Mouse (Mus musculus): ENCODE measurements around the gene Ubxn4.
A peak's percentile ranks its signal among the peaks of the same experiment; 100 is the strongest.
"Not testable (repeated sequence)": the region's sequence is repeated elsewhere in the genome, so short reads cannot be mapped to it uniquely, and the experiment has no call there.

The Ubxn4 gene

DNA sequence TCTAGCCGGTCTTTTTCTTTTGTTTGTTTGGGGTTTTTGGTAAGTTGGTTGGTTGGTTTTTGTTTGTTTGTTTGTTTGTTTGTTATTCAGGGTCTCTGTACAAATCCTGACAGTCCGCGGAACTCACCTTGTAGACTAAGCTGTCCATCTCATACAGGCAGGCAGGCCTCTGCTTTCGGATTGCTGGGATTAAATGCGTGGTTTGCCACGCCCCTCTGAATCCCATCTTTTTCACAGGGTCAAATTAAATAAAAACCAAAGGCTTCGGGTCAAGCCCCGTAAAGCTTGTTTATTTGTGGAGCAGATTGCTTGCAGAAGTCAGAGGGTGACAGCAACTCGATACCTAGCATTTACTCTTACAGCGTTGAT lies at the start of gene Ubxn4:
Ubxn4 (plus strand) TSS at position 338 of the 369 bp plus-strand sequence.
- no peak for DNase-seq (ENCODE audit: low read depth, low spot score)

DNA sequence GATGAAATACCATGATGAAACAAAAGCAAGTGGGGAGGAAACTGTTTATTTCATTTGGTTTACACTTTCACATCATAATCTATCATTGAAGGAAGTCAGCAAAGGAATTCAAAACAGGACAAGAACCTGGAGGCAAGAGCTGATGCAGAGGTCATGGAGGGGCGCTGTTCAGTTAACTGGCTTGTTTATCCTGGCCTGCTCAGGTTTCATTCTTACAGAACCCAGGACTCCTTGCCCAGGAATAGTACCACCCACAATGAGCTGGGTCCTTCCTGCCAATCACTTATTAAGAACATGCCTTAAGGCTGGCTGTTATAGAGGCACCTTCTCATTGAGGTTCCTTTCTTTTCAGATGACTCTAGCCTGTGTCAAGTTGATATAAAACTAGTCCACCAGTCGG lies 49.8 kb upstream of the Ubxn4 start:
- no peak for DNase-seq (ENCODE audit: low read depth, low spot score)

DNA sequence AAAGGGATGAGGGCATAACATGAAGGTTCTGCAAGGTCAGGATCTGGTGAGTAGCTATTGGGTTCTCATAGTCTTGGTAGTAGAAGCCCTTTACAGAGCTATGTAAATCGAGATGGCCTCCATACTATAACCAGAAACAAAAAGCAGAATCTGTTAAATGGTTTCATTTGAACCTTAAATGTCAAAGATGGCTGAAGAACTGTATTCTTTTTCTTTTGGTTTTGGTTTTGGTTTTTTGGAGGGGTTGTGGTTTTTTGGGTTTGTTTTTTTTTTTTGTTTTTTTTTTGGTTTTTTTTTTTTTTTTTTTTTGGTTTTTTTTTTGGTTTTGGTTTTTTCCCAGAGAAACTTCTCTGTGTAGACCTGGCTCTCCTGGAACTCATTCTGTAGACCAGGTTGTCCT lies 46.4 kb upstream of the Ubxn4 start:
- DNase-seq (ENCODE audit: low read depth, low spot score), result no peak

DNA sequence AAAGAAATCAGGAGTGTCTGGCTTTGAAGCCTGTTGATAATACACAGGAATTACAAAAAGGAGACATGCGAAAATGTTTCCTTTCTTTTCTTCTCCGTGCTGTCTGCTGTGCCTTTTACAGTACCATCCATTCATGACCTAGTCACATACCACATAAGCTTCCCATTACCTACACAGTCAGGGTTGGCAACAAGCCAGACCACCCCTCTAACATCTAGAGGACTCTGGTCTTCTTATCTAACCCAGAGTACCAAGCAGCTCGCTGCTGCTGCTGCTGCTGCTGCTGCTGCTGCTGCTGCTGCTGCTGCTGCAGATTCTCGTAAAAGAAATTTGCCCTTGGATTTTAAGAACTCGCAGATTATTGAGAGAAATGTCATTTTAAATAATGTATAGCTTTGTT lies 30.5 kb upstream of the Ubxn4 start:
- DNase-seq (ENCODE audit: low read depth, low spot score), result no peak

DNA sequence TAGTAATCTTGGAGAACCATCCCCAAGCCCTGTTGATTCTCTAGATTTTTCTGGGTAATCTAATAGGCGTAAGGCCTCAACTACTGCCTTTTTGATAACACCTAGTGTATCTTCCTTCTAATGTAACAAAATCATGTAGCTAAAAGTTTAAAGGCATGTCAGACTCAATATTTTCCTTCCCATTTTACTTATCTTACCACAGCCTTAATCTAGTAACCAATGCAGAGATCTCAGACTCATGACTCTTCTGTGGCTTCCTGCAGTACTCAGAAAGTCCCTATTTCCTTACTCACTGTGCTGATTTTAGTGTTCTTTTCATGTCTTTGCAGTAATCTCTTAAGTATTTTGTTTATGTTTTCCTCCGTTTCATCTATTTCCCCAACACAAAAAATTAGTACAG lies 21.9 kb upstream of the Ubxn4 start:
- no peak for DNase-seq (ENCODE audit: low read depth, low spot score)

DNA sequence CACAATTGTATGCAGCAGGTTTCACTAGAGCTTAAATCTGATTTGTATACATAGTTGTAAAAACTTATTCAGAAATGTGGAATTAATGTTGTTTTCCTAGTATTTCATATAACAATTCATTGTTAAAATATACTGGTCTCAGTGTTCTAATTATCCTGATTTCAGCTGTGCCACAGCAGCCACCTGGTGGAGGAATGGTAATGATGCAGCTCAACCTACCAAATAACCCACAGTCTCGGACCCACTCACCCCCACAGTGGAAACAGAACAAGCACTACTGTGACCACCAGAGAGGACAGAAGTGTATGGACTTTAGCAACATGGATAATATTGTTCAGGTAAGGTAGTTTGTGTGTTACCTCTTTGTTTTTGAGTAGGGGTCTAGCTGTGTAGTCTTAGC lies 20.5 kb upstream of the Ubxn4 start:
- DNase-seq (ENCODE audit: low read depth, low spot score), result no peak

DNA sequence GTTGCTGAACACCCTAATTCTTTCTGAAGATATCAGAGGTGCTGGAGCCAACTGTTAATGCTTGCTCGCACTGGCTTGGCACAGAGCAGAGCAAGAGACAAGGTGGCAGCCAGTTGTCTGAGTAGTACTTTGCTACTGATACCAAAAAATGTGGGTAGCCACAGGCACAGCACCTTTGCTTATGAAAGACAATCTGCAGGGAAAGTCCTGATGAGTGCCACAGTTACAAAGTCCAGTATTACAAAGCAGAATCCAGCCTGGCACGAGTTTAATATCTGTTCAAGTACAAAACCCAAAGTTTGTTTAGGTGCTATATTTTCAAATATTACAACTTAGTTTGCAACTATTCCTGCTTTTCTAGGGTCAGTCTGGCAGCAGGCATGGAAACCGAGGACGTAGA lies 8.6 kb upstream of the Ubxn4 start:
- no peak for DNase-seq (ENCODE audit: low read depth, low spot score)

DNA sequence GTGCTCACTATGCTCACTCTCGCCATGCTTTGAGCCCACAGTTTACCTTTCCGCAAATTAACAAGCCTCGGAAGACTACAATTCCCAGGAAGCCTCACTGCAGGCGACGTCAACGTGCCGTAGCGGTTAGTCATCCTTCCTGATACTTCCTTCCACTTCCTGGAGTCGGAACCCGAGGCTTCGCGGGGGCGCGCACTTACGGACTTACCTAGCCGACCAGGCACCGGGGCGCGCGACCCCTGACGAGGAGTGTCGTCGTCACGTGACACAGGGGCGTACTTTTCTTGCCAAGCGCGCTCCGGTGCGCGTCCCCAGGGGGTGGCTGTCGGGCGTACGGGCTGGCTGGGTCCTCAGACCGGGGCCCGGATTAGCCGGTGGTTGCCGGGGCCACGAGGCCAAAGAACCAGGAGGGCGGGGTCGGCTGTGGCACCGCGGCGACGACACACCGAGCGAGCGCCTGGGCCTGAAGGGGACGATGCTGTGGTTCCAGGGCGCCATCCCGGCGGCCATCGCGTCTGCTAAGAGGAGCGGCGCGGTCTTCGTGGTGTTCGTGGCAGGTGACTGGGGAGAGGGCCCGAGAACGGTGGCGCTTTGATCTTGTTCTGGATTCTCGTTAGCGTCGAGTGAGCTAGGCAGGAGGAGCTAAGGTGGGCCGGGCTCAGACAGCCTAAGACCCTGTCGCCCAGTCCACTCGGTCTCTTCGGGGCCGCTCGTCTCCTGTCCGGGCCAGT lies 397 bp downstream of the Ubxn4 start:
- peak; percentile 98 for DNase-seq (ENCODE audit: low read depth, low spot score)

DNA sequence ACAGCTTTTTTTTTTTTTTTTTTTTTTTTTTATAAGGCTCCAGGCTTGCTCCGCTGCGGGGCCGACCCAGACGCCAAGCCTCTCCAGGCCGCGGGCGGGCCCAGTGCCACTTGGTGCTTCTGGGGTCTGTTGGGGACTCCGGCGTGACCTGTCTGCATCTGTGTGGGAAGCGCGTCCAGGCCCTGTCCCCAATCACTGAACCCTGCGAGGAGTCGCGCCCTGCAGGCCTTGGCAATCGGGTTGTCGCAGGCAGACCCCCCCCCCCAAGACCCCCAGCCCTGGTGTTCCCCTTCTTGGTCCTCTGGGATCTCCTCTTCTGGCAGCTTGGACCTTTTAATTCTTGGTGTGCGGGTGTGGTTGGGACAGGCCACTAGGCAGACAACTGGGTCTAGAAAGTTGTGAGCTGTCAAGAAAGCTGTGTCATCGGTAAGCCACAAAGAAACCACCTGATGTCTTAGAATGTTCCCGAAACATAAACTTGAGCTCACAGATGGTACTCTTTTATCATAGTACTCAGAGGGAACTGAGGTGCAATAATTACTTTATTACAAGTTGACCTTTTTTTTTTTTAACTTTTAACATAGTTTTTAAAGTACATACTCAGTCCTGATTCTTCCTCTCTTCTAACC lies 1.1 kb downstream of the Ubxn4 start:
- peak; percentile 19 for DNase-seq (ENCODE audit: low read depth, low spot score)

DNA sequence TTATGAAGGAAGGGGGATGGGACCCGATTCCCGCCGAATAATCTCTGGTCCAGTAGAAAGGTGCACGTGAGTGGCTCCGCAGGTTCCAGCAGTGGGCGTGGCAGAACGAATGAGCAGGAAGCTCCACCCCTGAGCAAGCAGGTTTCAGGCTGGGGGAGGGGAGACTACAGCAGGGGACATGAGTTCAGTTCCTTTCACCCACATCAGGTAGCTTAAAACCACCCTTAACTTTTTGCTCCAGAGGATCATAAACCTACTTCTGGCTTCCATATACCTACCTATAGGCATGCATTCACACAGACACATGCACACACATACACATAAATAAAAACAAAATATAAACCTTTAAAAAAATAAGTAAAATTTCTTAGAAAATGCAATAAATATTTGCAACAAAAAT lies 23.3 kb downstream of the Ubxn4 start:
- DNase-seq (ENCODE audit: low read depth, low spot score), result not testable (repeated sequence)

DNA sequence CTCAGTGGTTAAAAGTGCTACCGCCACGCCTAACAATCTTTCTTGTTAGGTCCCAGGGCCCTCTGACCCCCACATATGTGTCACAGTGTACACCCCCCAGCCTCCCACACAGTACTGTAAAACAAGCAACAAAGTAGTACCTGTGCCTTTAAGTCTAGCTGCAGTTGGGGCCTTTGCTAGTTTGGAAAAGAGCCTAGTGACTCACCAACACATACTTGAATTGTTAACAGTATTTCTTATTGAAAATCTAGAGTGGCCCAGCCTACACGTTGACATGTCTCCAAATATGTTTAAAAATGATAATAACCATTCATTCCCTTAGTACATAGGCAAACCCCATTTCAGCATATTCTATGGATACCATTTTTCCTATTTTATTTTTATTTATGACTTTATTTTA lies 27.0 kb downstream of the Ubxn4 start:
- no peak for DNase-seq (ENCODE audit: low read depth, low spot score)

DNA sequence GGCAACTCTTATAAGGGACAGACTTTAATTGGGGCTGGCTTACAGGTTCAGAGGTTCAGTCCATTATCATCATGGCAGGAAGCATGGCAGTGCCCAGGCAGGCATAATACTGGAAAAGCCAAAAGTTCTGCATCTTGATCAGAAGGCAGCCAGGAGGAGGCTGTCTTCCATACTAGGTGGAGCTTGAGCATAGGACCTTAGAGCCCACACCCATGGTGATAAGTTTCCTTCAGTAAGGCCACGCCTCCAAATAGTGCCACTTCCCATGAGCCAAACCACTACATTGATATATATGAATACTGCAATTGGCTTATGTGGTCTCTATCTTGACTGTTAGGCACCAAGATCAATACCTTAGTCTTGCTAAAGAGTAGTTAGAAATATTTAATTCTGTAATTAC lies 32.1 kb downstream of the Ubxn4 start:
- no peak for DNase-seq (ENCODE audit: low read depth, low spot score)

DNA sequence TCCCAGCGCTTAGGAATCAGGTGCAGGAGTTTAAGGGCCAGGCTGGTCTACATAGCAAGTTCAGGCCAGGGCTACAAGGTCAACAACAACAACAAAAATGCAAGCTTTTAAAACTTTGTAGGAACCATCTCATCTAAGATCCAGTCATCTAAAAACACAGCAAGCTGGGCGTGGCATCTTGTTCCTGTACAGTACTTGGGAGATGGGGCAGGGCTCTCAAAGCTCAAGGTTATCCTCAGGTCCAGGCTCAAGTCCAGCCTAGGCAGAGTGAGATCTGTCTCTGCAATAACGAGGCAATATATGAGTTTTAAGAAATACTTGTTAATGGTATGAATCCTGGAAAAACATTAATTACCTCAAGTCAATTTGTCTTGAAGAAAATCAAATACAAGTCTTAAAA lies 34.8 kb downstream of the Ubxn4 start:
- no peak for DNase-seq (ENCODE audit: low read depth, low spot score)

DNA sequence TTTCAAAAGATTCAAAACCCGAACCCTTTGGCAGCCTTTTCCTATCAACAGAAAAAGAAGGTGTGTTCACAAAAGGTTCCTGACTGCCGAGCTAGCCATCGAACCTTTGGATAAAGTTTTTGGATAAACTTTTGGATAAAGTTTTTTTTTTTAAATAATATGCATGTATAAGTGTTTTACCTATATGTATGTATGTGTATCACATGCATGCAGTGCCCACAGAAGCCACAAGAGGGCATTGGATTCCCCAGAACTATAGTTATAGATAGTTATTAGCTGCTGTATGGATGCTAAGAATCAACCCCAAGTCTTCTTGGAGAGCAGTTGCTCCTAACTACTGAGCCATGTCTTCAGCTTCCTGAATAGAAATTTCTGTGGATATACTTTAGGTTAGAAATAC lies 38.0 kb downstream of the Ubxn4 start:
- DNase-seq (ENCODE audit: low read depth, low spot score), result no peak

DNA sequence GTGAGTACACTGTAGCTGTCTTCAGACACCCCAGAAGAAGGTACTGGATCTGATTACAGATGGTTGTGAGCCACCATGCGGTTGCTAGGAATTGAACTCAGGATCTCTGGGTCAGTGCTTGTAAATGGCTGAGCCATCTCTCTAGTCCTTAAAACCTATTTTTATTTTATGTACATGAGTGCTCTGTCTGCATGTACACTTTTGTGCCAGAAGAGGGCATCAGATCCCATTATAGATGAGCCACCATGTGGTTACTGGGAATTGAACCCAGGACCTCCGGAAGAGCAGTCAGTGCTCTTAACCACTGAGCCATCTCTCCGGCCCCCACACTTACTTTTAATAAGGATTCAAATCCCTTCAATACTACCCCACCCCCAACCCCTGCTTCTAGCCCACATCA lies 39.2 kb downstream of the Ubxn4 start:
- DNase-seq (ENCODE audit: low read depth, low spot score), result no peak

DNA sequence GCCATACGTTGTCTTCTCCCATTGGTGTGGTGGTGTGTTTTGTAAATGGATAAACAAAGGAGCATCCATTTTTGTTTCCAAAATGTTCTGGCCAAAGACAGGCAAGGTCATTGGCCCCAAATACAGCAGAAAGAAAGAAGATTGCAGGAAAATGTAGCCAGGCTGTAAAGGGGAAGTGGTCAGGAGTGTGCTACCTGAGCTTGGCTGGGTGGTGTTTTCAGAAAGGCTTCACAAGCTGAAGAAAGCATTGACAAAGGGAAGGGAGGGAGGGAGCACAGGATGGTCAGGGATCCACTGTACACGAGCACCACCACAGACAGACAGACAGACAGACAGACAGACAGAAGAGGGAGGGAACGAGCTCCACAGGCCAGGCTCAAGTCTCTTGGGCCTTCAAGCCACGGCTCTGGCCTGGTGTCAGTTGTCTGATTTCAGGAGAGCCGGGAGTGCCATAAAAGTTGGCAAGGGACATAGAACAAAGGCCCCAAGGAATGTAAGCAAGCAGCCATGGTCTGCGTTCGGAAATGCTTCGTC lies 40.5 kb downstream of the Ubxn4 start:
- DNase-seq (ENCODE audit: low read depth, low spot score), result no peak

DNA sequence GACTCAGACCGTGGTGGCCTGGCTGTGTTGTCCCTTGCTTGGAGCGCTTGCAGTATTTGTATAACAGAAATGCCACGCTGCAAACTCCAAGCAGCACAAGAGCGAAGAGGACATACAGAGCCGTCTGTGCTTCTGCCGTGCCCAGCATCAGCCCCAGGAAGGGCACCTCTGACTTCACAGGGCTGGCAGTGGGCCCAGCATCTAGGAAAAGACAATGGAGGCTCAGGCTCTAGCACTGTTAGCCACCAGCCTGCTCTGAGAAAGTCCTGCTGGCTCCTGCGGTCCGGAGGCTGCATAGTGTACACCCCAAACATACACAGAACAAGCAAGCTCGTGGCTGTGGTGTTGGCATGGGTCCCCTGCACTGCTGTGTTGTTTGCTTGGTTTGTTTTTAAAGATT lies 41.4 kb downstream of the Ubxn4 start:
- DNase-seq (ENCODE audit: low read depth, low spot score), result peak; percentile 14

DNA sequence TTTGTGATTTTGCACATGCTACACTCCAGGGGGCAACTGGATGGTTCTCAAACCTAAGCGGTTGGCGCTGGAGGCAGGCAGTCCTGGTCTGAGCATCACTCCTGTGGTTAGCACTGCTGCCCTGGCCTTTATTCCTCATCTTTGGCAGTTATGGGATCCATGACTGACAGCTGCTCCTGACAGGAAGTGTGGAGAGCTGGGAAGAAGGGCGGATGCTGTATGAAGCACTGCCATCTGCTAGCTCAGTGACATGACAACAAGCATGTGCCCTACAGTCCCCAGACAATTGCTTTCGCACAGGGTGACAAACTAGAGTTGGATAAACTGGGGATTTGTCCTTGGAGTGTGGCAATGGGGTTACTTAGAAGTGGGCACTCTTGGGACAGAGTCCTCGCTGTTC lies 46.5 kb downstream of the Ubxn4 start:
- DNase-seq (ENCODE audit: low read depth, low spot score), result no peak

DNA sequence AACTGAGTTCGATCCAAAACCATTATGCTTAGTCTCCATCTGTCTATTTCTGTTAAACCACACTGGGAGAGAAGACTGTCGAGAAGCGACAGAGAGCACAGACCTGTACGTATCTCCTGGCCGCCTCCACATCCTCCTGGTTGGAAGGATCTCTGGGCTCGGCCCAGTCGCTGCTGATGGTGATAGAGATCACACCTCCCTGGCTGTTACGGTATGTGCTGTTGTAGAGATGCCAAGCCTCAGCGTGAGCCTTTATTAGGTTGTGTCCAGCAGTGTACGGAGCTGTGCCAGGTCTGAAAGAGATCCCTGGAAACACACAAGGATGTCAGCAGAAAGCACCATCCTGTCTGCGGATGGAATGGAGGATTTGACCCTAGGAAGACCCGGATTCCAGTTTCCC lies 49.8 kb downstream of the Ubxn4 start:
- peak; percentile 81 for DNase-seq (ENCODE audit: low read depth, low spot score)

DNA sequence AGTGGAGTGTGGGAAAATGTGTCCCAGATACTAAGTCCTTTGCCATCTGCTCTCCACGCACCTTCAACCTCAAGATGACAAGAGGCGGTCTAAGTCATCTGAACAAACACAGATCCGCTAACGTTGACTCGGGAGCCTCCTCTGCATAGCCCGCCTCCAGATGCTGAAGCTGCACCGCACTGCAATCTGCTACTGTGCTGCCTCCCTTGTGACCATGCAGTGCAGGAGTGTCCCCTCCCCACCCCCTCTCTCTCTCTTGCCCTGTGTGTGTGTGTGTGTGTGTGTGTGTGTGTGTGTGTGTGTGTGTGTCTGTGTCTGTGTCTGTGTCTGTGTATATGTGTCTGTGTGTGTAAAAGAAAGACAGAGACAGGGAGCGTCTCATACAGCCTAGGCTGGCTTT lies 51.5 kb downstream of the Ubxn4 start:
- DNase-seq (ENCODE audit: low read depth, low spot score), result peak; percentile 23

DNA sequence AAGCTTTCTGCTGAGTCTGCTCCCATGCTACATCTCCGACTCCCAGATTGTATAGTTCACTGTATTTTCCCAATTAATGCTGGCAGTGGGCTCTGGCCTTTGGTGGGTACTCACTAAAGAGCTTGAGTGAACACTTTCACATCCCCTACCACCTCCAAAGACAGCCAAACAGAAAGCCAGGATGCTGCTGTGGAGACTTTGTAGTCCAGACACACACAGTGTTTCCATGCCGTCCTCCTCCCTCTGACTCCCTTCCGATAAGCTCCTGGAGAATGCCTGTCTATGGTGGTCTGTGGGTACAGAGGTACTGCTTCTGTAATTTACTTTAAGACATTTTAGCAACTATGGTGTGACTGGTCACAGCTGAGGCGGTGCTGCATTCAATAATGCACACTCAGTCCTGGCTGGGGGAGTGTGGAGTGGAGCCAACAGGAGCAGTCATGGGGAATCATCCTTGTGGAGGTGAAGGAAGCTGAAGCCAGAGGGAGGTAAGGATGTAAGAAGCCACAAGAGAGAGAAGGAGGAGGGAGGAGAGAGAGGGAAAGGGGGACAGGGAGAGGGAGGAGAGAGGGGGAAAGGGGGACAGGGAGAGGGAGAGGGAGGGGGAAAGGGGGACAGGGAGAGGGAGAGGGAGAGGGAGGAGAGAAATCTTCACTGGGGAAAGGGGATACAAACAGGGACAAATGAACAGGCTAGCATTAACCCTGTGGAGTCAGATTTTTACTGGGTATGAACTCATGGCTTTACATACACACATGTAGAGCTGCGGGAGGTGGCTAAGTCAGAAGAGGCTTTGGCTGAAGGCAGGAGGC lies 52.2 kb downstream of the Ubxn4 start:
- DNase-seq (ENCODE audit: low read depth, low spot score), result peak; percentile 20

DNA sequence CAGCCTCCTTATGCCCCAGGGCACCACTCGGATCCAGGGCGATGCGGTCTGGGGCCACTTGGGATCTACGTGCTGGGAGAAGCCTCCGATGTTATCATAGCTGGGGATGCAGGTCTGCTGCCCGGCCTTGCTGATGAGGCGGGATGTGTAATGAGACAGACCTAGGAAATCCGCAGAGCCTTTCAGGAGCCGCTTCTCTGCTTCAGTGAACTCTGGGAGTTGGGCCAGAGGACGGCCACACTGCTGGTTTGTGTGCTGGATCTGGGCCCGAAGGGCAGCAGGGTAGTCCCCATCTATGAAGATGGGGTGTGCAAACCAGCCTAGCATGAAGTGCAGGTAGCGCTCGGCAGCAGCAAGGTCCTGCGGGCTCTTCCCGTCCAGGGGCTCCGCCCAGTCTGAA lies 60.1 kb downstream of the Ubxn4 start:
- DNase-seq (ENCODE audit: low read depth, low spot score), result peak; percentile 93

DNA sequence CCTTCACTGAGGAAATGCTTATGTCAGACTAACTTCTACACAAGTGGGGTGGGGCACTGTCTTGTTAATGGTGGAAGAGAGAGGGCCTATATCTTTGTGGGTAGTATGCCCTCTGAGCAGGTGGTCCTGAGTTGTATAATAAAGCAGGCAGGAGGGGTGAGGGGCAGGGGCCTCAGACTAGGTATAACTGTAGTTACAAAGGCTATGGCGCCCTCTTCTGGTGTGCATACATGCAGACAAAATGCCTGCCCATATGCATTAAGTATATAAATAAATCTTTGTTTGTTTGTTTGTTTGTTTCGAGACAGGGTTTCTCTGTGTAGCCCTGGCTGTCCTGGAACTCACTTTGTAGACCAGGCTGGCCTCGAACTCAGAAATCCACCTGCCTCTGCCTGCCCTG lies 65.3 kb downstream of the Ubxn4 start:
- no peak for DNase-seq (ENCODE audit: low read depth, low spot score)

Measured in brain, adult 2 months (tissue).